Mouse (Mus musculus) G1E (cell line): ENCODE results near the gene Ppp1r36.

ENCODE experiments used
- CTCF ChIP-seq: IDR thresholded peaks from 2 replicates; pipeline ENCODE4 v1.5.1; 2012; ENCODE audit warnings: low read depth, low read length, inconsistent platforms, mixed read lengths
- GATA1 ChIP-seq: IDR thresholded peaks from 2 replicates; pipeline ENCODE4 v1.6.1; 2012; ENCODE audit warnings: borderline replicate concordance, low read length, inconsistent platforms, mixed read lengths
- GATA2 ChIP-seq: IDR thresholded peaks from 2 replicates; pipeline ENCODE4 v1.6.1; 2012; ENCODE audit warnings: low read depth, low read length, inconsistent platforms, borderline replicate concordance
- POLR2AphosphoS5 ChIP-seq: IDR thresholded peaks from 2 replicates; pipeline ENCODE4 v1.6.1; 2012; ENCODE audit warnings: low read depth, low read length, inconsistent platforms; ENCODE audit not compliant: insufficient replicate concordance

DNA sequence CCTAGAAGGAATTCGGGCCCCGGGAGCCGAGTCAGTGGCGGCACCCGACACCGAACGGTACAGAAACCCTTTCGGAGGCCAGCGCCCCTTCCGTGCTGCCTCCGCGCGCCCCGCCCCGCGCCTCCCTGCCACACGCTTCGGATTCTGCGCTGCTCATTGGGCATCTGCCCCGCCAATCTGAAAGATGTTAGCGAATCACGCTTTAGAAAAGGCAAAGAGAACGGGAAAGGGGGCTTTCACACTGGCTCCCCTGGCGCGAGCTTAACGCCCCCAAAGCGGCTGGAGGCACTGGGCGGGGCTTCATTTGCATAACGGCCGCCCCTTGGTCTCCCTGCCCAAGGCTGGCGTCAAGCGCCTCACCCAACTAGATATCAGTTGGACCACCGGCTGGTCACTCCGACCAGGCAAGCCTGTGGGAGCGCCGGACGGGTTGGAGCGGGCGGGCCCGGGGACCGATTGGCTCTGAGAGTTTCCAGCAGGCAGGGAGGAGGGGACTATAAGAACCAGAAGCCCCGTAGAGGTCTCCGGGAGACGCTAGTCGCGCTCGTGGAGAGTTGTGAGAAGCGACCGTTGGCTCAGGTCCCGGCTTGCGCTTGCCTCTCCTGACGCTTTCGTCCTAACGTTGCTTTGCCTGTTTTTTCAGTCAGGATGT is 13.3 kb upstream of the Ppp1r36 start, which contains the start of gene Hspa2:
- peak; percentile 85; the same call in 1 of the 2 replicates for TF ChIP-seq POLR2AphosphoS5
- no peak for TF ChIP-seq CTCF
- no peak for TF ChIP-seq GATA2
- TF ChIP-seq GATA1: no peak
